Mouse (Mus musculus): Measurements from ENCODE around the gene Zfp697. TPM values are rescaled to one million over a fixed set of nuclear protein-coding genes. Genes with fewer than 3 reads are reported as not detected.
"Not testable (repeated sequence)": the region's sequence is repeated elsewhere in the genome, so short reads cannot be mapped to it uniquely, and the experiment has no call there.

Zfp697 gene
- total RNA-seq, 4 experiments from 2014 or later, result 26.9 to 30.8 (median 27.6) TPM

DNA sequence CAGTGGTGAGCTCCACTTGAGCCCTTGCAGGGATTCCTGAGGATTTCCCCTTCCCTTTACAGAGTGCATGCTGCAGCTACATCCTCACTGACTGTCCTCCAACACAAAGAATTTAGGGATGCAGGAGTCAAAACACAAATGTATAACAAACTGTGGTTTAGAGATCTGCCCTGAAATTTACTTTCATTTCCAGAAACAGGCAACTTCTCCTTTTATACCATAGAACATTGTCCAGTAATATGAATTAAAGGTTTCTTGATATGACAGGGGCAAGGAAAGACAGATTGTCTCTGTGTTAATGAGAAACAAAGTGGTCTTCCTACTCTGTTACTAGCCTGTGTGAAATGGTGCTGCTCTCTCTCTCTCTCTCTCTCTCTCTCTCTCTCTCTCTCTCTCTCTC is 115.1 kb downstream of the Zfp697 start:
- DNase-seq (ENCODE audit: low spot score in 2 of 2), result not testable (repeated sequence)

DNA sequence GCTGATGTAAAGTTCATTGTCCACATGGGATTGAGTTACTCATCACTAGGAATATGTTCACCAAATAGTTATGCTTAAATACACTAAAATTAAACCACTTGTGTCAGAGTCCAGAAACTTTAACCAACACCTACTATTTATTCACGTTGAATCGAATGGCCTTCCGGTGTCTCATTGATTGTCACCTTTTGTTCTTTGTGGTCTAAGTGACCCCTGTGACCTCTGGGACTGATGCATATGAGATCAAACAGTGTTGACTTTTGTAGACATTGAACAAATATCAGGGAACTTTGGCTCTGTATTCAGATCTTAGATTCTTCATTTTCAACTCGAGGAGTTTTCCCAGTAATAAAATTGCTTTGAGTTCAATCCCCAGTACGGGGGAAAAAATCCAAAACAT is 125.0 kb downstream of the Zfp697 start:
- not testable (repeated sequence) for DNase-seq (ENCODE audit: low spot score in 2 of 2)

DNA sequence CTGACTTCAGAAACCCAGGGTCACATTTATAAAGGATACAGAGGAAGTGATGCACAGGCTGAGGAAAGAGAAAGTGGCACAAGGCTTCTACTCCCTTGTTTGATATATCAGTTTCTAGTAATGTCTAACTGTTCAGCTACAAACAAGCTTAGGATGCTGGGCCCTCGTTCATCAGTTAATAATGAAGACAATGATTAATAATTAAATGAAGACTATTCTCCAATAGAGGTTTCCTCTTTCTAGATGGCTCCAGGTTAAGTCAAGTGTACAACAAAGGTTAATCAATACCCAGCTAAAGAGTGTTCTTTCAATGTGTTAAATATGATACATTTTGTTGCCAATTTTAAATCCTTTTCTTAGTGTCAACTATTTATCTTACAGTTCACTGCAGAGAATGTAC is 128.2 kb downstream of the Zfp697 start, which contains the start of gene Hsd3b4:
Gene Hsd3b4, minus strand, starts transcription at position 101 of the 400 bp plus-strand sequence.
- DNase-seq (ENCODE audit: low spot score in 2 of 2), result not testable (repeated sequence)

- DNase-seq (ENCODE audit: low spot score in 2 of 2), result not testable (repeated sequence)
Observed at GRCm38 (mm10) chr3:98522779-98523178, 140.5 kb downstream of the Zfp697 start.

GRCm38 (mm10) chr3:98524552-98524951 is 142.3 kb downstream of the Zfp697 start:
- DNase-seq (ENCODE audit: low spot score in 2 of 2), result not testable (repeated sequence)

DNA sequence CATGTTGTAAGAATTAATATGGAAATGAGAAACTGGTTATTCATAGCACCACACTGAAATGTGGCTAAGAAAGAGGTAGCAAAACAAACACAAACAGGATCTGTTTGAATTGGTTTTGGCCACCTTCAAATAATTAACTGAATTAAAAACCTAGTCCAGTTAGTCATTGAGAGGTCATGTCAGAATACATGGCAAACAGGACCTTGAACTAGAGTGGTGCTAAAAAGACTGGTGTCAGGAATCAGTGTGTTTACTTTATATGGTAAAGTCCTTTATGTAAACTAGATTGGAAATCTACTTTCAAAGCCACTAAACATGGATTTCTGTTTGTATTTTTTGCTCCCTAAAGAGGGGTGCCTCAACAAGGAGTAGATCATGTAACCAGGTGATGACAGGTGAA is 142.7 kb downstream of the Zfp697 start:
- DNase-seq (ENCODE audit: low spot score in 2 of 2), result not testable (repeated sequence)

- DNase-seq (ENCODE audit: low spot score in 2 of 2), result not testable (repeated sequence)
Observed at GRCm38 (mm10) chr3:98547641-98548040, 165.4 kb downstream of the Zfp697 start.

GRCm38 (mm10) chr3:98548495-98548894 is 166.2 kb downstream of the Zfp697 start:
- not testable (repeated sequence) for DNase-seq (ENCODE audit: low spot score in 2 of 2)

GRCm38 (mm10) chr3:98550215-98550614 is 168.0 kb downstream of the Zfp697 start:
- DNase-seq (ENCODE audit: low spot score in 2 of 2), result not testable (repeated sequence)

DNA sequence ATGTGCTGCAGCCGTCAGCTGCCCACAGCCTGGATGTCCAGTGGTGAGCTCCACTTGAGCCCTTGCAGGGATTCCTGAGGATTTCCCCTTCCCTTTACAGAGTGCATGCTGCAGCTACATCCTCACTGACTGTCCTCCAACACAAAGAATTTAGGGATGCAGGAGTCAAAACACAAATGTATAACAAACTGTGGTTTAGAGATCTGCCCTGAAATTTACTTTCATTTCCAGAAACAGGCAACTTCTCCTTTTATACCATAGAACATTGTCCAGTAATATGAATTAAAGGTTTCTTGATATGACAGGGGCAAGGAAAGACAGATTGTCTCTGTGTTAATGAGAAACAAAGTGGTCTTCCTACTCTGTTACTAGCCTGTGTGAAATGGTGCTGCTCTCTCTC is 168.6 kb downstream of the Zfp697 start:
- not testable (repeated sequence) for DNase-seq (ENCODE audit: low spot score in 2 of 2)

- not testable (repeated sequence) for DNase-seq (ENCODE audit: low spot score in 2 of 2)
Observed at GRCm38 (mm10) chr3:98560711-98561110, 178.4 kb downstream of the Zfp697 start.

- not testable (repeated sequence) for DNase-seq (ENCODE audit: low spot score in 2 of 2)
Observed at GRCm38 (mm10) chr3:98563831-98564230, 181.6 kb downstream of the Zfp697 start.

- DNase-seq (ENCODE audit: low spot score in 2 of 2), result not testable (repeated sequence)
Observed at GRCm38 (mm10) chr3:98564894-98565293, 182.6 kb downstream of the Zfp697 start.

DNA sequence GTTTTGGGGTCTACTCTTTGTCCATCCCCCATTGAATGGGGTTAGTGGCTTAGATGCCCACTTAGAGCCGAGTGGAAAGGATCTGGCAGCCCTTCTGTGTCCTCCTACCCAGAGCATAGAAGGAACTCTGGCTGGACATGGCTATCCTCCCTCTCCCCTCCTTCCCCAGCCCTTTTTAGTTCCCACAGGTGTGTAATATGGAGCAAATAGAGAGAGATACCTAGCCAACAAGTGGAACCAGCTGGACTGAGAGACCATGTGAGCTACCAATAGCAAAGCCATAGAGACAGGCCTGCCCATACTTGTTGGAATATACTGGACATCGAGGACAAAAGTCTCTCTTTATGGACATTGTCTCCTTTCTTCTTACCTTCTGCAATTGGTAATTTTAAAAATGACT is 185.5 kb downstream of the Zfp697 start:
- DNase-seq (ENCODE audit: low spot score in 2 of 2), result not testable (repeated sequence)

- DNase-seq (ENCODE audit: low spot score in 2 of 2), result peak; percentile 13 to 44
Observed at GRCm38 (mm10) chr3:98581024-98581423, 198.8 kb downstream of the Zfp697 start.

GRCm38 (mm10) chr3:98582202-98582601 is 199.9 kb downstream of the Zfp697 start:
- DNase-seq (ENCODE audit: low spot score in 2 of 2), result not testable (repeated sequence)

DNA sequence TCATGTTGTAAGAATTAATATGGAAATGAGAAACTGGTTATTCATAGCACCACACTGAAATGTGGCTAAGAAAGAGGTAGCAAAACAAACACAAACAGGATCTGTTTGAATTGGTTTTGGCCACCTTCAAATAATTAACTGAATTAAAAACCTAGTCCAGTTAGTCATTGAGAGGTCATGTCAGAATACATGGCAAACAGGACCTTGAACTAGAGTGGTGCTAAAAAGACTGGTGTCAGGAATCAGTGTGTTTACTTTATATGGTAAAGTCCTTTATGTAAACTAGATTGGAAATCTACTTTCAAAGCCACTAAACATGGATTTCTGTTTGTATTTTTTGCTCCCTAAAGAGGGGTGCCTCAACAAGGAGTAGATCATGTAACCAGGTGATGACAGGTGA is 200.4 kb downstream of the Zfp697 start:
- DNase-seq (ENCODE audit: low spot score in 2 of 2), result not testable (repeated sequence)

DNA sequence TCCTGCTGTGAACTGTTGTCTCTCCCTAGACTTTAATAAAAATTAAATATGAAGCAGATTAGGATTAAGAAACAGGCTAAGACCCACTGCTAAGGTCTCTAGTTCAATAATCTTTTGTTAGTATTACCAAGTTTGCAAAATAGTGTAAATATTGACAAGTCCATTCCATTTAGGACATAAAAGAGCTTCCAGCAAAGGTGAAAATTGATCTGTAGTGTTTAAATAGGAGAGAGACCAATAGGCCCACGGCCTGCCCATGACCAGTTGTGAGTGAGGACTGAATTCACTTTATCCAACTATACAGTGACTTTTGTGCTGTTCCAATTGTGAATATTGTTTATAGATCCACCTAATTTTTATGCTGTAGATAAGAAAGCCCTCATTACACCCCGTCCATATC is 205.5 kb downstream of the Zfp697 start:
- no peak for DNase-seq (ENCODE audit: low spot score in 2 of 2)

- DNase-seq (ENCODE audit: low spot score in 2 of 2), result no peak
Observed at GRCm38 (mm10) chr3:98588707-98589106, 206.4 kb downstream of the Zfp697 start, which contains the start of gene Gm10681. TSS of gene Gm10681 (minus strand) at chr3:98588807.

DNA sequence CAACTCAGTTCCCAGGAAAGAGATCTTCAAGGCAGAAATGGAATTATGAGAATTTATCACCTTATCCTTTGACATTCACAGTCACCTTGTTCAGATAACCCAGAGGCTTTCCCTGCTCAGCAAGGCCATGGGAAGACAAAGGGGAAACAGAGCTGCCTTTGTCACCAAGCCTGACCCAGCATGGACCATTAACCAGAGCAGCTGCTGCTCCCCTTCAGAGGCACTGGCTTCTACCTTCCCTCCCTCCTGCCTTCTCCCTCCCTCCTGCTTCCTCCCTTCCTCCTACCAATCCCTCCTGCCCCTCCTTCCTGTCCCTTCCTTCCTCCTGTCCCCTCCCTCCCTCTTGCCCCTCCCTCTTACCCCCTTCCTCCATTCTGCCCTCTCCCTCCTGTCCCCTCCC is 231.3 kb downstream of the Zfp697 start:
- not testable (repeated sequence) for DNase-seq (ENCODE audit: low spot score in 2 of 2)

- DNase-seq (ENCODE audit: low spot score in 2 of 2), result no peak
Observed at GRCm38 (mm10) chr3:98613963-98614362, 231.7 kb downstream of the Zfp697 start.

DNA sequence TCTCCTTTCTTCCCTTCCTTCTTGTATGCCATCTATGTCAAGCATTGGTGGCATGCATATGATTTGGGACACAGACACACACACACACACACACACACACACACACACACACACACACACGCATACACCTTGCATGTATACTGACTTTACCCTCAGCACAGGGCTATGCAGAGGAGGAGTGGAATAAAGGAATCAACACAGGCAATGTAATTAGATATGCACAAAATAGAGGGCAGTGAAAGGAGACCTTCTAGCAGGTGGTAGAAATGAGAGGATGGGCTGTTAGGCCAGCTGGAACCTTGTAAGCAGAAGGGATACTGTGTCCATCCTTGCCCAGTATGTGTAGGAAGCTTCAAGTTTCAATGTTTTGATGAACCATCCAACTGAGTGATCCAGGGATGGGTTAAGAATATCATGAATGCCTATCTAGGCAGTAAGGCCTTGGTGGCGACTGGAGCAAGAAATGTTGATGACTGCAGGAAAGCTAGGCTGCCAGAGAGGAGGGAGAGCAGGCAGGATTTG is 232.2 kb downstream of the Zfp697 start:
- not testable (repeated sequence) for DNase-seq (ENCODE audit: low spot score in 2 of 2)

DNA sequence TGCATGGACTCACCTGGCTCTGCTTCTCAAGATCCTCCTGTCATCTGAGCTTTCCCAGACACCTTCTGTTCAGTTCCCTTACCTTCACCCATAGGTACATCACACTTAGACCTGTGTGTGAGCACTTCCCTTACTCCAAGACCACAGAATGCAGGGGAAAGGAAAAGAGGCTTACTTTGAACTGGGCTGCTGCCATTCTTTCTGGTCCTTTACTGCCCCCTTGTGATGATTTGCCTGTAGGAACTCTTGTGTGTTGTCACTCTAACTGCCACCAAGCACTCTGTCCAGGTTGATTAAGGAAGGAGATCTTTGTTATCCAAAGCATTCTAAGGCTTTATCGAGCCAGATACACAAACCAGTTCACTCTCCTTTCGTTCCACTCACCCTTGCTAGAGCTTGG is 234.0 kb downstream of the Zfp697 start:
- not testable (repeated sequence) for DNase-seq (ENCODE audit: low spot score in 2 of 2)
